ENCODE assay signal across 20 mouse cellular contexts in the genomic region with DNA sequence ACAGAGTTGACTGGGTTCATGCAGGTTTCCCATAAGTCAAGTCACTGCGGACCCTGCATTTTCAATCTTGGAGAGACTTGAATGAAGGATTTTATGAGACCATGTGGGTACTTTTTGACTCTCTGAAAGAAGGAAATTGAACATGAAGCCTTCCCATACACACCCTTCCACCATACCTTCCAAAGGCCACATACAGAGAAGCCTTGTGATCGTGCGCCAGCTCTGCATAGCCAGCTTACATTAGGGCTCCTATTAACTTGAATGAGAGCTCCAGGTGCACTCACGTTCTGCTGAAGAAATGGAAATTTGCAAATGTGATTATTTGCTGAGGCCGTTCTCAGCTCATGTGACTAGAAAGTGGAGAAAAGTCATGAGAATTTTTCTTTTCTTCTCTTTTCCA.
A peak's percentile ranks its signal among the peaks of the same experiment; 100 is the strongest.
DNase-seq lines count a peak whose midpoint lies in the region; ATAC-seq and TF ChIP-seq lines count a peak whose summit lies in the region.
"Had no signal": no experiment of that assay in that cellular context is flagged by ENCODE, and none has a peak within 500 bp of the region (broad histone marks: within the 10 kb centered on the region; RNA-seq: fewer than 3 reads in every experiment).

No protein-coding gene starts in this region.

- H3K27ac ChIP-seq in heart, embryonic 11.5 days (ENCODE audit: low read depth, low read length): no peak overlapping the region
- H3K27ac ChIP-seq in embryonic facial prominence, embryonic 14.5 days (replicated peaks; ENCODE audit: low read depth, low read length): no peak overlapping the region
- H3K27ac ChIP-seq in limb, embryonic 14.5 days (replicated peaks; ENCODE audit: low read depth, low read length): no peak overlapping the region
- H3K27ac ChIP-seq: embryonic facial prominence, embryonic 12.5 days; forebrain, embryonic 13.5 days; forebrain, embryonic 15.5 days had no signal

- peak; percentile 30 for DNase-seq in heart, adult 11 months
- DNase-seq in embryonic facial prominence, embryonic 14.5 days (ENCODE audit: low spot score): peak; percentile 46
- DNase-seq in limb, embryonic 14.5 days (ENCODE audit: low spot score): peak; percentile 69
- DNase-seq in lung, postnatal 36 days: no peak
- DNase-seq in gastrocnemius, adult 18-20 months (ENCODE audit: low spot score): no peak
- DNase-seq: adrenal gland, adult 2 months; adrenal gland, postnatal 10 days; adrenal gland, postnatal 25 days; cerebellum, adult 11 months; cerebellum, adult 18-20 months; cerebellum, adult 8-10 months; cerebellum, adult 9-11 months; cerebellum, postnatal 14 days; cerebellum, postnatal 36 days; embryo, embryonic 11 days; forebrain, postnatal 0 days had no signal

- ATAC-seq in heart, embryonic 11.5 days (replicated peaks; ENCODE audit: insufficient number of reproducible peaks, low FRiP score, low TSS enrichment): no peak
- peak; percentile 50; the same call in 1 of the 2 replicates for ATAC-seq in embryonic facial prominence, embryonic 14.5 days (ENCODE audit: low read depth)
- ATAC-seq in limb, embryonic 14.5 days (ENCODE audit: low FRiP score, low read depth): 0 out of 2 replicates have a peak, but pooled peaks have one; percentile 53
- ATAC-seq: forebrain, embryonic 13.5 days; forebrain, embryonic 15.5 days; forebrain, postnatal 0 days had no signal

- H3K36me3 ChIP-seq in heart, embryonic 11.5 days (ENCODE audit: control insufficient read depth, insufficient read depth, low read length): no peaks in the 10 kb centered on the region
- H3K36me3 ChIP-seq in embryonic facial prominence, embryonic 14.5 days (ENCODE audit: control insufficient read depth, insufficient read depth, low read length): no peaks in the 10 kb centered on the region
- H3K36me3 ChIP-seq in limb, embryonic 14.5 days (ENCODE audit: control insufficient read depth, insufficient read depth, low read length): no peaks in the 10 kb centered on the region
- H3K36me3 ChIP-seq: embryonic facial prominence, embryonic 12.5 days; forebrain, embryonic 15.5 days had no signal

- no peak overlapping the region for H3K9ac ChIP-seq in heart, embryonic 11.5 days (ENCODE audit: low read depth, low read length)
- H3K9ac ChIP-seq in embryonic facial prominence, embryonic 14.5 days (ENCODE audit: low read depth, low read length): no peak overlapping the region
- no peak overlapping the region for H3K9ac ChIP-seq in limb, embryonic 14.5 days (ENCODE audit: low read depth, low read length, severe bottlenecking)
- H3K9ac ChIP-seq: embryonic facial prominence, embryonic 12.5 days; forebrain, embryonic 13.5 days; forebrain, embryonic 15.5 days; forebrain, postnatal 0 days had no signal

- no peaks in the 10 kb centered on the region for H3K9me3 ChIP-seq in heart, embryonic 11.5 days (replicated peaks; ENCODE audit: control insufficient read depth, low read length)
- no peaks in the 10 kb centered on the region for H3K9me3 ChIP-seq in embryonic facial prominence, embryonic 14.5 days (ENCODE audit: control insufficient read depth, low read length)
- no peaks in the 10 kb centered on the region for H3K9me3 ChIP-seq in limb, embryonic 14.5 days (ENCODE audit: control insufficient read depth, low read length)
- H3K9me3 ChIP-seq: embryonic facial prominence, embryonic 12.5 days; forebrain, embryonic 13.5 days; forebrain, embryonic 15.5 days had no signal

- 85% methylated on average over 5 of the region's 5 CpGs for WGBS in heart, embryonic 11.5 days (ENCODE audit: insufficient replicate concordance)
- 81% methylated on average over 5 of the region's 5 CpGs for WGBS in embryonic facial prominence, embryonic 14.5 days
- WGBS in limb, embryonic 14.5 days: 45% methylated on average over 5 of the region's 5 CpGs

- H3K4me3 ChIP-seq in heart, embryonic 11.5 days (ENCODE audit: low read depth, low read length): no peak overlapping the region
- no peak overlapping the region for H3K4me3 ChIP-seq in embryonic facial prominence, embryonic 14.5 days (ENCODE audit: low read depth, low read length)
- H3K4me3 ChIP-seq in limb, embryonic 14.5 days (replicated peaks; ENCODE audit: low read length): no peak overlapping the region
- H3K4me3 ChIP-seq: embryonic facial prominence, embryonic 12.5 days; forebrain, embryonic 13.5 days; forebrain, embryonic 15.5 days had no signal

- no peak overlapping the region for H3K4me2 ChIP-seq in heart, embryonic 11.5 days
- no peak overlapping the region for H3K4me2 ChIP-seq in embryonic facial prominence, embryonic 14.5 days (ENCODE audit: low read depth, low read length)
- H3K4me2 ChIP-seq in limb, embryonic 14.5 days (replicated peaks; ENCODE audit: low read depth, low read length, severe bottlenecking): no peak overlapping the region
- H3K4me2 ChIP-seq: embryonic facial prominence, embryonic 12.5 days; forebrain, embryonic 13.5 days; forebrain, embryonic 15.5 days had no signal

- no peaks in the 10 kb centered on the region for H3K27me3 ChIP-seq in heart, embryonic 11.5 days (ENCODE audit: control insufficient read depth, insufficient read depth, low read length)
- H3K27me3 ChIP-seq in embryonic facial prominence, embryonic 14.5 days (replicated peaks; ENCODE audit: control insufficient read depth, insufficient read depth, low read length): no peaks in the 10 kb centered on the region; the same call in 1 of the 2 replicates
- no peaks in the 10 kb centered on the region for H3K27me3 ChIP-seq in limb, embryonic 14.5 days (ENCODE audit: control insufficient read depth, insufficient read depth, low read length)
- H3K27me3 ChIP-seq: embryonic facial prominence, embryonic 12.5 days; forebrain, embryonic 13.5 days; forebrain, embryonic 15.5 days had no signal

- no peaks in the 10 kb centered on the region for H3K4me1 ChIP-seq in heart, embryonic 11.5 days (ENCODE audit: control insufficient read depth, insufficient read depth, low read length)
- peaks cover 16% of the 10 kb centered on the region for H3K4me1 ChIP-seq in embryonic facial prominence, embryonic 14.5 days (ENCODE audit: control insufficient read depth, insufficient read depth, low read length)
- peaks cover 24% of the 10 kb centered on the region for H3K4me1 ChIP-seq in limb, embryonic 14.5 days (ENCODE audit: control insufficient read depth, insufficient read depth, low read length)
- H3K4me1 ChIP-seq: forebrain, embryonic 15.5 days had no signal

- TF ChIP-seq POLR2A in limb, embryonic 14.5 days (IDR thresholded peaks at IDR 0.05; ENCODE audit: borderline replicate concordance, extremely low read depth, insufficient read depth, insufficient read length): no peak

Comparison
In these comparisons a context has a peak if more than half of its experiments do, and no peak if none do; other contexts are left out.
1. DNase-seq: peak in heart, adult 11 months (single experiment), embryonic facial prominence, embryonic 14.5 days (single experiment) and limb, embryonic 14.5 days (single experiment); none in lung, postnatal 36 days (single experiment) and gastrocnemius, adult 18-20 months (single experiment).